Mouse (Mus musculus) lung, embryonic 16.5 days (tissue): ENCODE results near the gene Ccm2. TPM values are rescaled to one million over a fixed set of nuclear protein-coding genes. Genes with fewer than 3 reads are reported as not detected.

Experiments
- ATAC-seq: fragments of 200-750 bp; cut with Nextera tagmentation; 2 replicates; pipeline ENCODE4 v1.8.0; 2017; ENCODE audit warnings: low read depth, mild to moderate bottlenecking, moderate library complexity
- H3K27ac ChIP-seq: fragments of 300-500 bp; sonication (generic); 2 replicates; pipeline ENCODE4 v1.5.1; 2014; ENCODE audit warnings: mild to moderate bottlenecking, control low read depth, low read length
- H3K27me3 ChIP-seq: fragments of 300-500 bp; sonication (generic); 2 replicates; pipeline ENCODE4 v1.6.1; 2014; ENCODE audit warnings: low read depth, low read length, mixed read lengths; ENCODE audit not compliant: control insufficient read depth, insufficient read depth
- H3K36me3 ChIP-seq: fragments of 300-500 bp; sonication (generic); 2 replicates; pipeline ENCODE4 v1.6.1; 2014; ENCODE audit warnings: low read length; ENCODE audit not compliant: control insufficient read depth, insufficient read depth
- H3K4me1 ChIP-seq: fragments of 300-500 bp; sonication (generic); replicated peaks from 2 replicates; pipeline ENCODE4 v1.6.1; 2014; ENCODE audit warnings: low read length, mixed read lengths; ENCODE audit not compliant: control insufficient read depth, insufficient read depth
- H3K4me2 ChIP-seq: fragments of 300-500 bp; sonication (generic); 2 replicates; pipeline ENCODE4 v1.6.1; 2014; ENCODE audit warnings: low read depth, low read length, control low read depth
- H3K4me3 ChIP-seq: fragments of 300-500 bp; sonication (generic); 2 replicates; pipeline ENCODE4 v1.5.1; 2014; ENCODE audit warnings: mild to moderate bottlenecking, low read length, control low read depth
- H3K9ac ChIP-seq: fragments of 300-500 bp; sonication (generic); 2 replicates; pipeline ENCODE4 v1.6.1; 2014; ENCODE audit warnings: low read length, control low read depth
- H3K9me3 ChIP-seq: fragments of 300-500 bp; sonication (generic); 2 replicates; pipeline ENCODE4 v1.6.1; 2016; ENCODE audit warnings: low read length; ENCODE audit not compliant: control insufficient read depth
- WGBS: fragments of 180-500 bp; shearing (Covaris S2); extraction: QIAGEN DNeasy Blood & Tissue Kit; methylation state at CpG from one replicate; pipeline ENCODE4 v1.1.7; 2014; 5-methylcytosine and 5-hydroxymethylcytosine counted together
- polyA plus RNA-seq: library from polyadenylated mRNA; unstranded; fragments of >200 nt; fragmentation: Nextera tagmentation; extraction: Ambion mirVana; gene quantifications from 2 replicates; pipeline ENCODE4 v1.2.1, GENCODE M21; 2015

Gene Ccm2
- polyA plus RNA-seq, 1 experiment from 2014 or later = 79.3 TPM

DNA sequence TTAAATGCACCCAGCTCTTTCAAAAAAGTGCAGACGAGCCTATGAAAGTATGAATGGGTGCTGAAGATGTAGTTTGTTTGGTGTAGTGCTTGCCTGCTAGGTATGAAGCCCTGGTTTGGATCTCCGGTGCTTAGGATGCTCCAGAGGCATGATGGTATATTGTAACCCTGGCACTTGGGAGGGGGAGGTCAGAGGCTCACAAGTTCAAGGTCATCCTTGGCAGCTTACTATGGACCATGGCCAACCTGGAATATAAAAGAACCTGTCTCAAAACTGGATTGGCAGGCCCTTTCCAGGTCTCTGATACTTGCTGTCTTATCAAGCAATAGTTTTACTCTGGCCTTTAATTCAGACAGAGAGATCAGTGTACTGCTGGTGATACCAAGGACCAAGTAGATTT lies 3.1 kb downstream of the Ccm2 start:
- no peaks in the 10 kb centered on the region for H3K9me3 ChIP-seq
- no peak overlapping the region for H3K4me3 ChIP-seq
- no peak for ATAC-seq
- 0 out of 2 replicates have a peak, but pooled peaks cover 2% of the 10 kb centered on the region for H3K36me3 ChIP-seq
- H3K27ac ChIP-seq = no peak overlapping the region
- no peak overlapping the region for H3K4me2 ChIP-seq
- no peaks in the 10 kb centered on the region for H3K27me3 ChIP-seq
- 91% methylated on average over 2 of the region's 2 CpGs for WGBS
- peaks cover 15% of the 10 kb centered on the region for H3K4me1 ChIP-seq
- no peak overlapping the region for H3K9ac ChIP-seq

- Histone ChIP-seq H3K9me3 (no peaks in the 10 kb centered on the region), H3K4me1 (peaks cover 19% of the 10 kb centered on the region), H3K9ac (no peak overlapping the region), H3K27ac (no peak overlapping the region), H3K4me2 (no peak overlapping the region), H3K27me3 (no peaks in the 10 kb centered on the region), H3K4me3 (no peak overlapping the region), H3K36me3 (0 out of 2 replicates have a peak, but pooled peaks cover 2% of the 10 kb centered on the region)
- no peak for ATAC-seq
- WGBS = 81% methylated on average over 3 of the region's 3 CpGs
These were observed 3.5 kb downstream of the Ccm2 start for GRCm38 (mm10) chr11:6550201-6550600.

- H3K27ac ChIP-seq = no peak overlapping the region
- 78% methylated on average over 3 of the region's 3 CpGs for WGBS
- H3K9me3 ChIP-seq = no peaks in the 10 kb centered on the region
- peaks cover 3% of the 10 kb centered on the region for H3K36me3 ChIP-seq
- H3K4me2 ChIP-seq = no peak overlapping the region
- H3K4me3 ChIP-seq = no peak overlapping the region
- H3K27me3 ChIP-seq = no peaks in the 10 kb centered on the region
- ATAC-seq = no peak
- no peak overlapping the region for H3K9ac ChIP-seq
- peaks cover 13% of the 10 kb centered on the region for H3K4me1 ChIP-seq
These were observed 11.5 kb downstream of the Ccm2 start for GRCm38 (mm10) chr11:6558234-6558633.

- H3K4me3 ChIP-seq = no peak overlapping the region
- ATAC-seq = no peak
- H3K36me3 ChIP-seq = peaks cover 3% of the 10 kb centered on the region
- no peaks in the 10 kb centered on the region for H3K27me3 ChIP-seq
- no peak overlapping the region for H3K4me2 ChIP-seq
- H3K4me1 ChIP-seq = peaks cover 5% of the 10 kb centered on the region
- no peak overlapping the region for H3K9ac ChIP-seq
- 86% methylated on average over 2 of the region's 2 CpGs for WGBS
- no peaks in the 10 kb centered on the region for H3K9me3 ChIP-seq
- H3K27ac ChIP-seq = no peak overlapping the region
These were observed 13.3 kb downstream of the Ccm2 start for GRCm38 (mm10) chr11:6559996-6560395.

GRCm38 (mm10) chr11:6560655-6561360 lies 14.1 kb downstream of the Ccm2 start:
- no peaks in the 10 kb centered on the region for H3K27me3 ChIP-seq
- H3K4me1 ChIP-seq = no peaks in the 10 kb centered on the region
- H3K9me3 ChIP-seq = no peaks in the 10 kb centered on the region
- H3K9ac ChIP-seq = no peak overlapping the region
- ATAC-seq = no peak; the same call in 1 of the 2 replicates
- peaks cover 3% of the 10 kb centered on the region for H3K36me3 ChIP-seq
- H3K4me2 ChIP-seq = 0 out of 2 replicates have a peak overlapping the region, but pooled peaks have one; percentile 2
- H3K4me3 ChIP-seq = no peak overlapping the region
- WGBS = 79% methylated on average over 13 of the region's 13 CpGs
- peak overlapping the region; percentile 12; the same call in 1 of the 2 replicates for H3K27ac ChIP-seq

GRCm38 (mm10) chr11:6561474-6561873 lies 14.8 kb downstream of the Ccm2 start:
- Histone ChIP-seq H3K4me1 (no peaks in the 10 kb centered on the region), H3K27me3 (no peaks in the 10 kb centered on the region), H3K4me2 (no peak overlapping the region), H3K36me3 (peaks cover 3% of the 10 kb centered on the region), H3K27ac (no peak overlapping the region; the same call in 1 of the 2 replicates), H3K4me3 (no peak overlapping the region), H3K9ac (no peak overlapping the region), H3K9me3 (no peaks in the 10 kb centered on the region)
- 80% methylated on average over 4 of the region's 4 CpGs for WGBS
- no peak for ATAC-seq

DNA sequence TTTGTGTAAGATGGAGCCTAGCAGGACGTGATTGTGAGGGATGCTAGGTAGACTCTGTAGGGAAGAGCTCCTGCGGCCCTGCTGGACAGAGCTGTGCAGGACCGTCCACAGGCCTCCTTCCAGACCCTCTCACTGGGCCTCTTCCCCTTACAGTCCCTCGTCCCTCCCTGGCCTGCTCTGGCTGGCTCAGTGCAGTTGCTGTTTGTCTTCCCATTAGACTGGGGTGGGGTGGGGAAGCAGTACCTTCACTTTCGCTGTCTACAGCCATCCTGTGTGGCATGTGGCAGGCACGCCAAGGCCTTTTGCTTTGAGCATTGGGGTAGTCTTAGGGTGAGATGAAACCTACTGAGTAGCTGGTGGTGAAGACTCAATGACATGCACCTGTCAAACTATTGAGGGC lies 15.7 kb downstream of the Ccm2 start:
- Histone ChIP-seq H3K27ac (no peak overlapping the region), H3K27me3 (no peaks in the 10 kb centered on the region), H3K4me2 (no peak overlapping the region), H3K9ac (no peak overlapping the region), H3K9me3 (no peaks in the 10 kb centered on the region), H3K4me1 (no peaks in the 10 kb centered on the region), H3K36me3 (no peaks in the 10 kb centered on the region; the same call in 1 of the 2 replicates), H3K4me3 (no peak overlapping the region)
- WGBS = 79% methylated on average over 6 of the region's 6 CpGs
- peak; percentile 39; the same call in 1 of the 2 replicates for ATAC-seq

- 70% methylated on average over 4 of the region's 4 CpGs for WGBS
- no peaks in the 10 kb centered on the region for H3K9me3 ChIP-seq
- no peak for ATAC-seq
These were observed 16.5 kb downstream of the Ccm2 start for GRCm38 (mm10) chr11:6563201-6563600.

DNA sequence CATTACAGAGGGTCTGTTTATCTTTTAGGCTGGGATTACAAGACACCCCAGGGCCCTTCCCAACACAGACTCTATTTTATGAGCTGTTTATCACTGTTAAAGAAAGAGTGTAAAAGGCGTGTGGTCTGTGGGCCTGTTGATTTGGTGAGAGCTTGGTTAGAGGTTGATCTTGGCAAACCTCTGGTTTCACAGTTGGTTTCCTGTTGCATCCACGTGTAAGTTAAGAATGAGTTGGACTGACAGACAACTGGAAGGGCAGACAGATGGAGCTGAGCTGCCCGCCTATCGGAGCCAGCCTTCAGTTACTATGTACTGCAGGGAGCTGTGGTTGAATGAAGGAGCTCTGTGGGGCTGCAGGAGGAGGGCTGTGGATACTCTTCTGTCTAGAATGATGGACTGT lies 19.8 kb downstream of the Ccm2 start:
- H3K27me3 ChIP-seq = no peaks in the 10 kb centered on the region
- H3K4me3 ChIP-seq = no peak overlapping the region
- 73% methylated on average over 4 of the region's 4 CpGs for WGBS

More at GRCm38 (mm10) chr11:6563201-6563600, 16.5 kb downstream of the Ccm2 start:
- peaks cover 4% of the 10 kb centered on the region; the same call in 1 of the 2 replicates for H3K4me1 ChIP-seq
- H3K9ac ChIP-seq = no peak overlapping the region
- no peak overlapping the region for H3K4me3 ChIP-seq
- no peak overlapping the region for H3K4me2 ChIP-seq
- H3K27me3 ChIP-seq = no peaks in the 10 kb centered on the region
- H3K27ac ChIP-seq = no peak overlapping the region
- no peaks in the 10 kb centered on the region; the same call in 1 of the 2 replicates for H3K36me3 ChIP-seq

More for the DNA sequence above, 19.8 kb downstream of the Ccm2 start:
- Histone ChIP-seq H3K4me1 (peaks cover 14% of the 10 kb centered on the region), H3K9ac (no peak overlapping the region), H3K9me3 (no peaks in the 10 kb centered on the region), H3K36me3 (peaks cover 2% of the 10 kb centered on the region), H3K27ac (no peak overlapping the region), H3K4me2 (no peak overlapping the region)
- ATAC-seq = no peak
